Mouse (Mus musculus) embryonic facial prominence, embryonic 11.5 days (tissue): Measurements from ENCODE around the gene Thra. TPM values are rescaled to one million over a fixed set of nuclear protein-coding genes. Genes with fewer than 3 reads are reported as not detected.

Experiments used
- ATAC-seq: fragments of 200-750 bp; cut with Nextera tagmentation; replicated peaks from 2 replicates; pipeline ENCODE4 v1.8.0; 2017; ENCODE audit warnings: low read depth; ENCODE audit not compliant: insufficient number of reproducible peaks, low FRiP score, low TSS enrichment
- DNase-seq: peaks from one replicate; pipeline ENCODE4 v3.0.0-alpha.2; 2015; ENCODE audit warnings: low spot score
- H3K27ac ChIP-seq: fragments of 300-500 bp; sonication (generic); replicated peaks from 2 replicates; pipeline ENCODE4 v1.5.1; 2014; ENCODE audit warnings: mild to moderate bottlenecking, low read depth, low read length, control low read depth
- H3K27me3 ChIP-seq: fragments of 300-500 bp; sonication (generic); 2 replicates; pipeline ENCODE4 v1.6.1; 2014; ENCODE audit warnings: mild to moderate bottlenecking, low read length, moderate library complexity, mixed read lengths; ENCODE audit not compliant: control insufficient read depth, insufficient read depth
- H3K36me3 ChIP-seq: fragments of 300-500 bp; sonication (generic); replicated peaks from 2 replicates; pipeline ENCODE4 v1.6.1; 2014; ENCODE audit warnings: low read depth, mild to moderate bottlenecking, low read length, moderate library complexity, mixed read lengths; ENCODE audit not compliant: control insufficient read depth, insufficient read depth
- H3K4me1 ChIP-seq: fragments of 300-500 bp; sonication (generic); 2 replicates; pipeline ENCODE4 v1.6.1; 2014; ENCODE audit warnings: low read length, mixed read lengths; ENCODE audit not compliant: control insufficient read depth, insufficient read depth
- H3K4me2 ChIP-seq: fragments of 300-500 bp; sonication (generic); 2 replicates; pipeline ENCODE4 v1.6.1; 2014; ENCODE audit warnings: low read depth, mild to moderate bottlenecking, control low read depth, low read length, moderate library complexity
- H3K4me3 ChIP-seq: fragments of 300-500 bp; sonication (generic); 2 replicates; pipeline ENCODE4 v1.5.1; 2014; ENCODE audit warnings: low read depth, low read length, control low read depth
- H3K9ac ChIP-seq: fragments of 300-500 bp; sonication (generic); replicated peaks from 2 replicates; pipeline ENCODE4 v1.6.1; 2014; ENCODE audit warnings: mild to moderate bottlenecking, control low read depth, low read length
- H3K9me3 ChIP-seq: fragments of 300-500 bp; sonication (generic); replicated peaks from 2 replicates; pipeline ENCODE4 v1.6.1; 2016; ENCODE audit warnings: mild to moderate bottlenecking, low read length, inconsistent platforms, mixed read lengths; ENCODE audit not compliant: control insufficient read depth
- WGBS: fragments of 180-500 bp; shearing (Covaris S2); extraction: QIAGEN DNeasy Blood & Tissue Kit; methylation state at CpG from one replicate; pipeline ENCODE4 v1.1.7; 2014; 5-methylcytosine and 5-hydroxymethylcytosine counted together
- polyA plus RNA-seq: library from polyadenylated mRNA; unstranded; fragments of >200 nt; fragmentation: Nextera tagmentation; extraction: Ambion mirVana; gene quantifications from 2 replicates; pipeline ENCODE4 v1.2.1, GENCODE M21; 2014

Thra gene
- polyA plus RNA-seq, 1 experiment from 2014 or later, result 19.7 TPM

DNA sequence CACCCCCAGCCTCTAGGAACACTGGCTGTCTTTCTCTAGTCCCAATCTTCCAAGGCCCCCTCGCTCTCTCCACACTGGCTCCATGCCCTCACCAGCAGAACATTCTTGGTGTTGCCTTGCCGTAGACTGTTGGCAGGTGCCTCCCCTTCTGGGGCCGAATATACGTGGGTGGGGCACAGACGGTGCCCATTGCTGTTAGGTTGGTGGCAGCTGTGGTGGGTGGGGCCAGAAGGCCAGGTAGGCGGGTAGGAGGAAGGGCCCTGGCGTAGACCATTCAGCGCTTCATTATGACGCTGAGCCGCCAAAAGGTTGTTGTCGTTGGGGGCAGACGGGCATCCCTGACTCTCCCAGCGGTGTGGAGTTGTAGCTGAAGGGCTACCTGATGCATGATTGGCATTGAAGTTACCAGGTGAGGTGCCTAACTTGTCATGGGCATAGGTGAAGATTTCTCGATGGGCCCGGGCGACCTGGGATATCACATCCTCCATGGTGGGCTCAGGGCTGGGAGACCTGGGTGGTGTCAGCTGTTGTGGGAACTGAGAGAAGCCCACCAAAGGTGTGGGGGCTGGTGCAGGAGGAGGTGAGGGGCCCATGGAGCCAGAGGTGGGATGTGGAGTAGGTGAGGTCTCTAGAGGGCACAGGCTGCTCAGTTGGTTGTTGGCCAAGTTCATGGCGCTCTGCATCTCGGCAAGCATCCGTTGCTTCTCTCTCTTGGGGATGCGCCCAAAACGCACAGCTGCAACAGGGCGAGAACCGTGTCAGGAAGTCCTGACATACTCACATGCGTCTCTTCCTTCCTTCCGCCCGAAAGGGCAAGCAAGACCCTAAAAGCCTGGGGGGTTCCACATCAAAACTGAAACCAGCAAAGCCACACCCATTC is 29.9 kb downstream of the Thra start:
- Histone ChIP-seq H3K9me3 (no peaks in the 10 kb centered on the region), H3K4me1 (peaks cover 25% of the 10 kb centered on the region), H3K36me3 (no peaks in the 10 kb centered on the region; the same call in 1 of the 2 replicates), H3K4me2 (no peak overlapping the region), H3K9ac (no peak overlapping the region), H3K27me3 (no peaks in the 10 kb centered on the region), H3K4me3 (no peak overlapping the region), H3K27ac (no peak overlapping the region)
- ATAC-seq (no peak), DNase-seq (no peak)
- 94% methylated on average over 26 of the region's 26 CpGs for WGBS

DNA sequence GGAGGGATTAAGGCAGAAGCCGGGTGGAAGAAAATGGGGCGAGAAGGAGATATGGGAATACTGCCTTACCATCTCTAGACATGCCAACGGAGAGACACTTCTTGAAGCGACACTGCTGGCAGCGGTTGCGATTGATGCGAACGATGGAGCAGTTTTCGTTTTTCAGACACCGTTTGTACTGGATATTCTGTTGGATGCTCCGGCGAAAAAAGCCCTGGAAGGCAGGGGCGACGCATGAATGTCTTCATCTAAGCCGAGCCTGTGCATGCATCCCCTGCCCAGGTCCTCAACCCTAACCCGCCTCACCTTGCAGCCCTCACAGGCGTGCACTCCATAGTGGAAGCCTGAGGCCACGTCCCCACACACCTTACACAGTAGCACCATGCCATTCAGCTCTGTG is 30.7 kb downstream of the Thra start:
- H3K27me3 ChIP-seq, result no peaks in the 10 kb centered on the region
- no peaks in the 10 kb centered on the region for H3K9me3 ChIP-seq
- no peak overlapping the region for H3K4me3 ChIP-seq
- no peak for ATAC-seq
- H3K36me3 ChIP-seq, result no peaks in the 10 kb centered on the region; the same call in 1 of the 2 replicates
- no peak overlapping the region for H3K4me2 ChIP-seq
- peaks cover 23% of the 10 kb centered on the region for H3K4me1 ChIP-seq
- 95% methylated on average over 18 of the region's 18 CpGs for WGBS
- no peak overlapping the region for H3K27ac ChIP-seq
- no peak for DNase-seq
- no peak overlapping the region for H3K9ac ChIP-seq

DNA sequence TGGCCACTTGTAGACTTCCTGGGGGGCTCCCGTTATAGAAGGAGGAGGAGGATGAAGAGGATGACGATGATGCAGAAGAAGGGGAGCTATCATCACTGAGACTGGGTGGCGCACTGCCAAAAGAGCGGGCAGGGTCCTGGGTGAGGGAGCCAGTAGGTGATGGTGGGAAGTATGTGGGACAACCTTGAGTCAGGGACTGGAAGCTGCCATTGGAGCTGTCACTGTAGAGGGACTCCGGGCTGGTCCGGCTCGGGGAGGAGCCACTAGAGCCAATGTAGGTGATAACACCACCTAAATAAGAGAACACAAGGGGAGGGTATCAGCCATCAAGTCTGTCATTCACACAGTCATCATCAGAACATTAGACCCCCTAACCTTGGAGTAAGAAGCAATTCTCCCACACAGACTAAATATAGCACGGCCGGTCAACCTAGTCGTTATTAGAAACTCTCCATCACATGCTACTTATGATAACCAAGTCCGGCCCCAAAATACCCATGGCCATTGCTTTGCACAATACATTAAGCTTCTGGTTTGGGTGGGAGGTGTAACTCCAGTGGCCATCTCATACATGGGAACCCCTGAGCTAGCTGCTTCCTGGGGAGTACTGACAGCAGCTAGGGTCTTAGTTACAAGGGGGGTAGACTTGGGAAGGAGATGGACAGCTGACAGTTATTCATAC is 31.5 kb downstream of the Thra start:
- WGBS, result 95% methylated on average over 11 of the region's 11 CpGs
- no peak for DNase-seq
- no peak overlapping the region for H3K4me3 ChIP-seq
- H3K9ac ChIP-seq, result no peak overlapping the region
- no peak overlapping the region for H3K27ac ChIP-seq
- H3K36me3 ChIP-seq, result no peaks in the 10 kb centered on the region; the same call in 1 of the 2 replicates
- no peak for ATAC-seq
- H3K4me2 ChIP-seq, result no peak overlapping the region
- H3K4me1 ChIP-seq, result peaks cover 21% of the 10 kb centered on the region
- no peaks in the 10 kb centered on the region for H3K27me3 ChIP-seq
- no peaks in the 10 kb centered on the region for H3K9me3 ChIP-seq

DNA sequence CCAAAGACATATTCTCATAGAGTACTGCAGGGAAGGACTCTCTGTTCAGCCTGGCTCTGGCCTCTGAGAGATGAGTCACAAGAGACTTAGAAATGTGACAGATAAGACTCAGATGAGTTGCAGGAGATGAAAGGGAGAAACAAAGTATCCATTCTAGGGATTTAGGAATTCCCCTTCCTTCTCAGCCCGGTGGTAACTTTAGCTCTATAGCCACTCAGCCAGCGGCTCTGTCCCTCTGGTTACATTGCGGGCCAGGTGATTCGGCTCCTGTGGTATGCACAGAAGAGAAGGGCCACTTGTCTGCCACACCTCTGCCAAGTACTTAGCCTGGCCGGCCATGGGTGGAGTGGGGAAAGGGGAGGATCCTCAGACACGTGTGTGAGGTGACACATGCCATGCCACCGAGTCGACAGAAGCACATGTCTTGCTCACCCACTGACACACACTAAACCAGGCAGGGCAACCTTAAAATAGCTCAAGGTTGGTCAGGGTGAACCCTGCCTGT is 32.3 kb downstream of the Thra start:
- Histone ChIP-seq H3K9ac (no peak overlapping the region), H3K36me3 (no peaks in the 10 kb centered on the region; the same call in 1 of the 2 replicates), H3K9me3 (no peaks in the 10 kb centered on the region), H3K4me3 (no peak overlapping the region), H3K27ac (no peak overlapping the region), H3K27me3 (no peaks in the 10 kb centered on the region), H3K4me1 (peaks cover 17% of the 10 kb centered on the region), H3K4me2 (no peak overlapping the region)
- WGBS, result 83% methylated on average over 8 of the region's 8 CpGs
- no peak for ATAC-seq
- DNase-seq, result no peak

DNA sequence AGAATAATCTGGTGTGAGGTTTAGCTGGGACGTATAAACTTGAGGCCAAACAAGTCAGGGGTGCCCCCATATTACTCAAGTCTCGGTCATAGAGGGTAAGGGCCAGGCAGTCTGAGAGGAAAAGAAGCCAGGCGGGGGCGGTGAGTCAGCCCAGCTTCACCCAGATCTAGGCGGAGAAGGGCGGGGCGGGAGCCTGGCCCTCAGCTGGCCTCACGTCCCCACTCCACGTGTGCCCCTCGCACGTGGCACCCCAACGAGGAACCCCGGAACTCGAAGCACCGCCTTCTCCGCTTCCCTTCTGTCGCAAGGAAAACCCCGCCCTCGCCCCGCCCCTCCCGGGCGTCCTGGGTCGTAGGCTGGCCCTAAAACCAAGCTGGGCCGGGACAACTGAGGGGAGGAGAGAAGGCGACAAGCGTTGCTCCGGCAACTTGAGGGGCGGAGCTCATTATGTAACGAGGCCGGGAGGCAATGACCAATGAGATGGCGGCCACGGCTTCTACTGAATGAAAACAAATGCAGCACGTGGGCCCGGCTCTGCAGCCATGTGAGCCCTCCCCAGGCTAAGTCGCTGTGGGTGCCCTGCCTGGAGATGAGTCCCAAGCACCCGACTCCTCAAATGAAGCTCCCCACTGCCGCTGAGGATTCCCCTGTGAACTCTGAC is 33.3 kb downstream of the Thra start:
- Histone ChIP-seq H3K4me2 (peak overlapping the region; percentile 64), H3K4me1 (peaks cover 10% of the 10 kb centered on the region), H3K27me3 (no peaks in the 10 kb centered on the region), H3K9ac (peak overlapping the region; percentile 38; the same call in 1 of the 2 replicates), H3K9me3 (no peaks in the 10 kb centered on the region), H3K36me3 (no peaks in the 10 kb centered on the region), H3K27ac (no peak overlapping the region; the same call in 1 of the 2 replicates), H3K4me3 (peak overlapping the region; percentile 32)
- DNase-seq, result peak; percentile 95
- WGBS, result under 1% methylated on average over 37 of the region's 37 CpGs
- ATAC-seq, result peak; percentile 61; the same call in 1 of the 2 replicates

DNA sequence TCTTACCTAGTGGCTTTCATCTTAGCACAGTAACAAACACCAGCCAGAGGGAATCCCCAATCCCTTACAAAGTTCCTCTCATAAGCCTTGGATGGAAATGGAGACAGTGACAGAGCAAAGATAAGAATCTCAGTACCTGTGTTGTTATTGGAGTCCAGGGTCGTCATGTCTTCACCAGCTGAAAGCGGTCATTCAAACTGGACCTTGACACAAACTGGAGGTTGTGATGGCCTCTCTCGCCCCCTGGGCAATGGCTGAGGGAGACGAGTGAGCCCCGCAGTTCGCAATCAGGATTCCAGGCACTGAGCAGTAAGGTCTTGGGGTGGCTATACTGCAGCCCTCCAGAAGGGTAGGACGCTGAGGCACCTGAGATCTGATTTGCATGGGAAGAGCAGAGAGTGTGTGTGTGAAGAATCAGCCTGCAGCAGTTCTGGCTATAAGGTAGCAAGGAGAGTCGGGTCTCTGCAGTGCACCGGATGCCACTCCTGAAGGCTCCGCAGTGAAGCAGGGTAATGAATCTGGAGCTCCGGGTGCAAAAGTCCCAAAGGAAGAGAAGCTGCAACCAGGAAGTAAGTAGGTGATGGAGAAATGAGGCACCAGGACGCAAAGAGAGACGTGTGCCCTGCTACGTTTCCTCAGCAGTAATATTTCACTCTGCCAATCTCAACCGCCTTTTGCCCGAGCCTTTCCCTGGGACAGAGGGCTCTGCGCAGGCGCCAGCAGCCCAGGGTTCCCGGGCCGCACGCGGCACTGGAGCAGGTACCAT is 34.3 kb downstream of the Thra start, which contains the start of gene Nr1d1:
Gene Nr1d1 (minus strand): TSS at position 752 of the 766 bp plus-strand sequence.
- Histone ChIP-seq H3K4me3 (peak within 1 kb of the TSS; percentile 32), H3K36me3 (no peaks in the 10 kb centered on the region), H3K4me2 (peak within 1 kb of the TSS; percentile 64), H3K4me1 (peaks cover 10% of the 10 kb centered on the region), H3K27ac (peak within 1 kb of the TSS; percentile 84), H3K27me3 (no peaks in the 10 kb centered on the region), H3K9me3 (no peaks in the 10 kb centered on the region), H3K9ac (peak within 1 kb of the TSS; percentile 41)
- no peak for DNase-seq
- ATAC-seq, result no peak
- WGBS, result under 1% methylated on average over 22 of the region's 22 CpGs

DNA sequence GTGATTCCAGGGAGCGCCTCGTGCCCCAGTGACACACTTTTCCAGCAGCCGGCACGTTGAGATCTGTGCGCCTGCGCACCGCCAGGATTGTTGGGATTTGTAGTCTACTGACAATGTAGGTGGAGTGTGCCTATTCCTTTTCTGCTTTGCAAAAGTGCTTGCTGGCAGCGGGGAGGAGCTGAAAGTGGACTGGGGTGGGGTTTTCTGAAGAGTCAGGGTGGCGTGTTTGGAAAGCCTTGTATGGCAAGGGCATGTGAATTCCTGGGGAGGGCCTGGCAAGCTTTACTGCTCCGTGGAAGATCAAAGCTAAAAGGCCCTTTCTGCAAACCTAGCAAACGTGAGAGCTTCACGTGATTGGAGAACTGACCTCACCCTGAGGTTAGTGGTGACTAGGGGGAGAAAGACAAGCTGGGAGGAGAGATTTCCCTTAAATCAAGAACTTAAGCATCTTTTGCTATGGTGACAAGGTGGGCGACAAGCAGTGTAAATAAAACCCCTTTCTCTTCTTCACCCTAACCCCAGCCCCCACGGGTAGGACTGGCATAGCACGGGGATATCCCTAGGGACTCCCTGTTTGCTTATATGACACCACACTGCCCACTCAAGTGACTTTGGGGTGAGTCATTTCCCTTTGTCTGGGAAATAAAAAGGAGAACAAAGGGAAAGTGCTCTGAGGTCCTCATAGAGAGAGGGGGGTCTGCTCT is 35.1 kb downstream of the Thra start:
- peak overlapping the region; percentile 31 for H3K27ac ChIP-seq
- ATAC-seq (peak; percentile 63), DNase-seq (peak; percentile 97)
- H3K4me3 ChIP-seq, result peak overlapping the region; percentile 27
- peaks cover 10% of the 10 kb centered on the region for H3K4me1 ChIP-seq
- peak overlapping the region; percentile 64 for H3K4me2 ChIP-seq
- H3K36me3 ChIP-seq, result no peaks in the 10 kb centered on the region
- peak overlapping the region; percentile 7 for H3K9ac ChIP-seq
- 10% methylated on average over 15 of the region's 15 CpGs for WGBS
- H3K27me3 ChIP-seq, result no peaks in the 10 kb centered on the region
- H3K9me3 ChIP-seq, result no peaks in the 10 kb centered on the region
